Mouse (Mus musculus) G1E (cell line): ENCODE results near the gene Fam213a.

ENCODE experiments used
- CTCF ChIP-seq: IDR thresholded peaks from 2 replicates; pipeline ENCODE4 v1.5.1; 2012; ENCODE audit warnings: low read depth, low read length, inconsistent platforms, mixed read lengths
- POLR2AphosphoS5 ChIP-seq: IDR thresholded peaks from 2 replicates; pipeline ENCODE4 v1.6.1; 2012; ENCODE audit warnings: low read depth, low read length, inconsistent platforms; ENCODE audit not compliant: insufficient replicate concordance

- no peak for TF ChIP-seq CTCF
- no peak for TF ChIP-seq POLR2AphosphoS5
These were observed 5.9 kb downstream of the Fam213a start for GRCm38 (mm10) chr14:41007641-41008040.
